Mouse (Mus musculus): ENCODE data around the gene Defa37.
"Not testable (repeated sequence)": the region's sequence is repeated elsewhere in the genome, so short reads cannot be mapped to it uniquely, and the experiment has no call there.

Defa37 gene

GRCm38 (mm10) chr8:21565086-21565485 is at the start of gene Defa37:
Gene Defa37 (plus strand): TSS chr8:21565386.
- not testable (repeated sequence) for DNase-seq (ENCODE audit: extremely low spot score, low spot score)

- not testable (repeated sequence) for DNase-seq (ENCODE audit: extremely low spot score, low spot score)
These were observed 36.5 kb upstream of the Defa37 start, which contains the start of gene Defa32 for GRCm38 (mm10) chr8:21528732-21529131. Gene Defa32 (plus strand): TSS chr8:21529032.

GRCm38 (mm10) chr8:21582706-21583105 is 17.5 kb downstream of the Defa37 start, which contains the start of gene Defa28:
Gene Defa28 (plus strand): TSS chr8:21583006.
- DNase-seq (ENCODE audit: extremely low spot score, low spot score) = not testable (repeated sequence)

GRCm38 (mm10) chr8:21594408-21594807 is 29.2 kb downstream of the Defa37 start, which contains the start of gene Gm7861:
Gene Gm7861 (minus strand): TSS chr8:21594508.
- DNase-seq (ENCODE audit: extremely low spot score, low spot score) = not testable (repeated sequence)

Measured in neural tube, embryonic 10.5 days (tissue).